Mouse (Mus musculus) CH12.LX (cell line): ENCODE data around the gene Tex14. TPM values are rescaled to one million over a fixed set of nuclear protein-coding genes. Genes with fewer than 3 reads are reported as not detected.

Source experiments
- DNase-seq: peaks from one replicate; pipeline ENCODE4 v3.0.0-alpha.2; 2013; ENCODE audit errors: extremely low read depth
- H3K27ac ChIP-seq: 2 replicates; pipeline ENCODE4 v1.5.1; 2012; ENCODE audit warnings: low read depth, mild to moderate bottlenecking, control low read depth, moderate library complexity; ENCODE audit not compliant: insufficient read depth
- H3K27me3 ChIP-seq: replicated peaks from 2 replicates; pipeline ENCODE3; 2012; ENCODE audit warnings: inconsistent platforms
- H3K36me3 ChIP-seq, 2 experiments: replicated peaks in 1 of 2; 2 replicates each; pipeline versions ENCODE3 to v1.6.1; 2012; ENCODE audit warnings: inconsistent platforms in 1 of 2, low read length in 1 of 2, mild to moderate bottlenecking in 1 of 2, mixed read lengths in 1 of 2, moderate library complexity in 1 of 2; ENCODE audit not compliant: control insufficient read depth in 1 of 2, insufficient read depth in 1 of 2
- H3K4me1 ChIP-seq, 2 experiments: 2 replicates each; pipeline ENCODE4 v1.6.1; 2012; ENCODE audit warnings: inconsistent platforms in 1 of 2, moderate library complexity in 1 of 2; ENCODE audit not compliant: insufficient read depth in 2 of 2, control insufficient read depth in 1 of 2
- H3K4me2 ChIP-seq: 2 replicates; pipeline ENCODE4 v1.6.1; 2012; ENCODE audit warnings: low read depth, mild to moderate bottlenecking, control low read depth; ENCODE audit not compliant: poor library complexity, insufficient read depth, severe bottlenecking
- H3K4me3 ChIP-seq, 3 experiments: fragments of 150-350 bp in 1 of 3; sonication (generic) in 1 of 3; replicated peaks in 1 of 3; 2 replicates each; pipeline versions ENCODE3 to v1.5.1; 2011 to 2012; ENCODE audit warnings: low read depth in 2 of 3, low read length in 2 of 3, mild to moderate bottlenecking in 2 of 3, moderate library complexity in 2 of 3, control low read depth in 1 of 3, improper control_type of control experiment in 1 of 3, inconsistent platforms in 1 of 3, mixed read lengths in 1 of 3; ENCODE audit not compliant: poor library complexity in 1 of 3
- H3K79me2 ChIP-seq: replicated peaks from 2 replicates; pipeline ENCODE4 v1.6.1; 2012; ENCODE audit warnings: mild to moderate bottlenecking, moderate library complexity; ENCODE audit not compliant: control insufficient read depth, poor library complexity, insufficient read depth, severe bottlenecking; ENCODE audit errors: extremely low read depth
- H3K9ac ChIP-seq: 2 replicates; pipeline ENCODE4 v1.6.1; 2012; ENCODE audit warnings: low read depth, mild to moderate bottlenecking, control low read depth, moderate library complexity; ENCODE audit not compliant: insufficient read depth
- H3K9me3 ChIP-seq: replicated peaks from 2 replicates; pipeline ENCODE3; 2012; ENCODE audit warnings: low read length, inconsistent platforms, mixed read lengths
- CHD1 ChIP-seq: IDR thresholded peaks from 2 replicates; pipeline ENCODE4 v1.6.1; 2012; ENCODE audit warnings: low read depth, low read length, improper control_type of control experiment, inconsistent platforms
- CTCF ChIP-seq, 2 experiments: IDR thresholded peaks in 1 of 2; conservative IDR thresholded peaks in 1 of 2; 2 replicates each; pipeline ENCODE4 v1.5.1; 2011 to 2012; ENCODE audit warnings: low read depth in 2 of 2, low read length in 2 of 2, improper control_type of control experiment in 1 of 2, inconsistent platforms in 1 of 2, mild to moderate bottlenecking in 1 of 2, moderate library complexity in 1 of 2
- EP300 ChIP-seq: IDR thresholded peaks from 2 replicates; pipeline ENCODE4 v1.6.1; 2011; ENCODE audit warnings: low read length, improper control_type of control experiment
- ETS1 ChIP-seq: conservative IDR thresholded peaks from 2 replicates; pipeline ENCODE4 v1.6.1; 2012; ENCODE audit warnings: low read depth, mild to moderate bottlenecking, inconsistent platforms, low read length, improper control_type of control experiment, moderate library complexity
- HCFC1 ChIP-seq: IDR thresholded peaks from 2 replicates; pipeline ENCODE4 v1.6.1; 2012; ENCODE audit warnings: low read depth, mild to moderate bottlenecking, inconsistent platforms, low read length, improper control_type of control experiment
- IRF4 ChIP-seq: IDR thresholded peaks from 2 replicates; pipeline ENCODE4 v1.6.1; 2014; ENCODE audit warnings: low read depth, mild to moderate bottlenecking, inconsistent platforms, low read length, improper control_type of control experiment
- MAZ ChIP-seq: IDR thresholded peaks from 2 replicates; pipeline ENCODE4 v1.6.1; 2012; ENCODE audit warnings: low read depth, mild to moderate bottlenecking, inconsistent platforms, low read length, improper control_type of control experiment, moderate library complexity
- MXI1 ChIP-seq: IDR thresholded peaks from 2 replicates; pipeline ENCODE4 v1.6.1; 2011; ENCODE audit warnings: mild to moderate bottlenecking, low read depth, low read length, improper control_type of control experiment
- MYC ChIP-seq: IDR thresholded peaks from 2 replicates; pipeline ENCODE4 v1.6.1; 2011; ENCODE audit warnings: low read depth, mild to moderate bottlenecking, improper control_type of control experiment, low read length
- NRF1 ChIP-seq: IDR thresholded peaks from 2 replicates; pipeline ENCODE4 v1.6.1; 2014; ENCODE audit warnings: low read depth, mild to moderate bottlenecking, inconsistent platforms, low read length, improper control_type of control experiment, moderate library complexity
- POLR2AphosphoS2 ChIP-seq: IDR thresholded peaks from 2 replicates; pipeline ENCODE4 v1.6.1; 2011; ENCODE audit warnings: low read depth, low read length, improper control_type of control experiment
- RAD21 ChIP-seq: IDR thresholded peaks from 2 replicates; pipeline ENCODE4 v1.6.1; 2011; ENCODE audit warnings: low read depth, mild to moderate bottlenecking, low read length, improper control_type of control experiment, moderate library complexity
- RCOR1 ChIP-seq: conservative IDR thresholded peaks from 2 replicates; pipeline ENCODE4 v1.6.1; 2012; ENCODE audit warnings: low read depth, mild to moderate bottlenecking, inconsistent platforms, low read length, improper control_type of control experiment
- SIN3A ChIP-seq: IDR thresholded peaks from 2 replicates; pipeline ENCODE4 v1.6.1; 2012; ENCODE audit warnings: low read length, improper control_type of control experiment, inconsistent platforms
- SMC3 ChIP-seq: IDR thresholded peaks from 2 replicates; pipeline ENCODE4 v1.6.1; 2011; ENCODE audit warnings: low read depth, low read length, improper control_type of control experiment
- TCF12 ChIP-seq: IDR thresholded peaks from 2 replicates; pipeline ENCODE4 v1.6.1; 2014; ENCODE audit warnings: low read depth, mild to moderate bottlenecking, inconsistent platforms, low read length, improper control_type of control experiment
- USF1 ChIP-seq: IDR thresholded peaks from 2 replicates; pipeline ENCODE4 v1.6.1; 2014; ENCODE audit warnings: low read depth, mild to moderate bottlenecking, inconsistent platforms, low read length, improper control_type of control experiment
- dilution Hi-C: fragments of 300-500 bp; cut with MboI; formaldehyde crosslinking; loops from 2 replicates; pipeline ENCODE4 v1.14.3; 2020; ENCODE audit warnings: low sequenced_read_pairs; ENCODE audit not compliant: extremely low pct_unique_long_range_greater_than_20kb, extremely low pct_ligation_motif_present
- in situ Hi-C: fragments of 300-500 bp; cut with MboI; formaldehyde crosslinking; loops from 3 replicates; pipeline ENCODE4 v1.14.3; 2019; ENCODE audit warnings: low sequenced_read_pairs, low pct_ligation_motif_present, low pct_unique_long_range_greater_than_20kb, mixed read lengths
- polyA plus RNA-seq: library from polyadenylated mRNA; unstranded; fragments of >175 nt; gene quantifications from 2 replicates; pipeline ENCODE4 v1.2.1, GENCODE M21; 2012; ENCODE audit warnings: low read depth; ENCODE audit not compliant: insufficient read length
- total RNA-seq, 2 experiments: library from RNA; depleted of rRNA; stranded (reverse); fragments of 300-350 nt in 1 of 2; fragments of >200 nt in 1 of 2; gene quantifications; 2 replicates each; pipeline ENCODE4 v1.2.3; 2012 to 2014

Gene Tex14
- total and polyA plus RNA-seq, 3 experiments, result 1.3 to 2.1 (median 1.4) TPM

GRCm38 (mm10) chr11:87462461-87463242 is 57.8 kb downstream of the Tex14 start (continued):
- no peak for TF ChIP-seq EP300
- no peak; the same call in 1 of the 2 replicates for TF ChIP-seq CHD1
- TF ChIP-seq IRF4, result no peak
- TF ChIP-seq MXI1, result peak; percentile 4; the same call in 1 of the 2 replicates
- TF ChIP-seq CTCF (conservative IDR thresholded peaks at IDR 0.05 in 1 of 2, IDR thresholded peaks at IDR 0.05 in 1 of 2; ENCODE audit: low read depth in 2 of 2, low read length in 2 of 2), result peak in 1 of 2 experiments; percentile 37; a peak in 2 of 4 replicates
- TF ChIP-seq SMC3, result no peak; the same call in 1 of the 2 replicates
- peak; percentile 89 for TF ChIP-seq ETS1
- no peak for TF ChIP-seq NRF1
- peak; percentile 94 for TF ChIP-seq RCOR1
- no peak for TF ChIP-seq RAD21
- TF ChIP-seq USF1, result no peak
- peak; percentile 16; the same call in 1 of the 2 replicates for TF ChIP-seq MAZ
- peak; percentile 76; the same call in 1 of the 2 replicates for TF ChIP-seq MYC

GRCm38 (mm10) chr11:87463243-87463540 is 58.3 kb downstream of the Tex14 start:
- Histone ChIP-seq H3K4me1 (peaks cover 6 to 49% of the 10 kb centered on the region in 2 experiments), H3K27ac (no peak overlapping the region), H3K9me3 (peaks cover 3% of the 10 kb centered on the region), H3K79me2 (no peaks in the 10 kb centered on the region), H3K9ac (no peak overlapping the region), H3K4me3 (no peak overlapping the region), H3K36me3 (no peaks in the 10 kb centered on the region), H3K27me3 (no peaks in the 10 kb centered on the region), H3K4me2 (peak overlapping the region; percentile 26; the same call in 1 of the 2 replicates)
- TF ChIP-seq POLR2AphosphoS2 (no peak), SIN3A (no peak), USF1 (no peak), MYC (no peak), RAD21 (no peak), IRF4 (no peak), HCFC1 (no peak), TCF12 (no peak)
- in situ Hi-C loops (loop anchor here (5.0 kb wide), 1 partner anchor 36 kb away; no protein-coding TSS in a partner anchor), dilution Hi-C loops (no loop called here)
- no peak for DNase-seq
